Mouse (Mus musculus): ENCODE results near the gene Lce1d.
A peak's percentile ranks its signal among the peaks of the same experiment; 100 is the strongest.
"Not testable (repeated sequence)": the region's sequence is repeated elsewhere in the genome, so short reads cannot be mapped to it uniquely, and the experiment has no call there.

The Lce1d gene

GRCm38 (mm10) chr3:92687110-92687509 lies at the start of gene Lce1d:
Gene Lce1d (minus strand): TSS chr3:92687210.
- no peak for DNase-seq (ENCODE audit: low read depth, low spot score)

GRCm38 (mm10) chr3:92722631-92723030 lies 35.6 kb upstream of the Lce1d start:
- no peak for DNase-seq (ENCODE audit: low read depth, low spot score)

DNA sequence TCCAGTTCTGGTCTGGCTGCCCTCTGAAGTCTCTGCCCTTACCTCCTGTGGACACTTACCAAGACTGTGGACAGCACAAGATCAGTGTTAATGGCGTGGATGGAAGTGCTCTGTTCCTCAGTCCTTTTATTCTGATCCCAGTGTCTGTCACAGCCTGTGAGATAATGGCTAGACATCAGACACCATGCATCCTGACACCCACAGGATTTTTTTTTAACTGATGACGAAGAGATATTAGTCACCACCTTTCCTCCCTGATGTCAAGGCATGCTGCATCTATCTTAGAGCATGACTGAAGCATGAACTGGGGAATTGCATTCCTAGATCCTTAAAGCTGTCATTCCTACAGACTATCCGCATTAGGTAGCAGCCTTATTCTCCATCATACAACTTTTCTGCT lies 33.2 kb upstream of the Lce1d start, which contains the start of gene Lce1f:
Gene Lce1f (minus strand): TSS at position 101 of the 400 bp plus-strand sequence.
- no peak for DNase-seq (ENCODE audit: low read depth, low spot score)

DNA sequence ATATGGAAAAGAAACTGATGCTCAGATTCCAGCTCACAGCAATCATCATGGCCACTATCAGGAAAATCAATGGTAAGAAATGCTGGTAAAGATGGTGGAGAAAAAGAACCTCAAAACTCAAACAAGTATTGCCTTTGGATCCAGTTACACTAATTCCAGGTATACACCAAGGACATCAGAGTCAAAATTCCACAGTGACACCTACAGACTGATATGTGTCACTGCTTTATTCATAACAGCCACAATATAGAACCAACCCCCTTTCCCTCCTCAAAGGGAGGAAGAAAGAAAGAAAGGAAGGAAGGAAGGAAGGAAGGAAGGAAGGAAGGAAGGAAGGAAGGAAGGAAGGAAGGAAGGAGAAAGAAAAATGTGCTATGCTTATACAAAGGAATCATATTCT lies 28.1 kb upstream of the Lce1d start:
- DNase-seq (ENCODE audit: low read depth, low spot score): no peak

GRCm38 (mm10) chr3:92708974-92709373 lies 22.0 kb upstream of the Lce1d start, which contains the start of gene Lce1e:
Gene Lce1e (minus strand): TSS chr3:92709074.
- no peak for DNase-seq (ENCODE audit: low read depth, low spot score)

DNA sequence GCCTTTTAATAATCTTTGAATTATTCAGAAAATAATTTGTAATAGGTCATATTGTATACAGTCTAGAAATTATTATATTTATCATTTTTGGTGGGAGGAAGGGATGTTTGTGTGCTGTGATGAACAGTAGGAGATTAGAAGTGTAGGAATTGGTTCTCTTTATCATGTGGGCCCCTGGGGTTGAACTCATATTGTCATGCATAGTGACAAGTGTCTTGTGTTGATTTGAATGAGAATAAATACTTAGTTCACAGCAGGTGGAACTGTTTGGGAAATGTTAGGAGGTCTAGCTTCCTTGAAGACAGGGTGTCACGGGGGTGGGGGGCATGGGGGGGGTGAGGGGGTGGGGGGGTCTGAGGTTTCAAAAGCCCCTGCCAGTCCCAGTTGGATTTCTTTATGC lies 7.6 kb upstream of the Lce1d start:
- DNase-seq (ENCODE audit: low read depth, low spot score): no peak

DNA sequence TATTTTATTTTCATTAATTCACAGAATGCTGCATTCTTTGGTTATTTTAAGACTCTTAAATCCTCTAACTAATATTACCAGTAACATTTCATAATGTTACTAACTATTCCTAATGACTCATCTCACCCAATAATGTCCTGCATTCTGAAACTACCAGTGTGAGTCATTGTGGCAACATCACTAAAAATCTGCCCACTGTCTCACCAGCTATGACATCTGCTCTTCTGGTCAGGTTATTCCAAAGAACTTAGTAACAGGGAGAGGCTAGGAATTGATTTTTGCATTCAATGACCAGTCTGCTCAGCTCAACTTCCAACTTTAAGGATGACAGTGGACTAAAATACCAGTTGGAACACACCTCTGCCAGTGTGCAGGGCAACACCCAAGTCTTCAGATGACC lies 4.7 kb upstream of the Lce1d start:
- DNase-seq (ENCODE audit: low read depth, low spot score): no peak

DNA sequence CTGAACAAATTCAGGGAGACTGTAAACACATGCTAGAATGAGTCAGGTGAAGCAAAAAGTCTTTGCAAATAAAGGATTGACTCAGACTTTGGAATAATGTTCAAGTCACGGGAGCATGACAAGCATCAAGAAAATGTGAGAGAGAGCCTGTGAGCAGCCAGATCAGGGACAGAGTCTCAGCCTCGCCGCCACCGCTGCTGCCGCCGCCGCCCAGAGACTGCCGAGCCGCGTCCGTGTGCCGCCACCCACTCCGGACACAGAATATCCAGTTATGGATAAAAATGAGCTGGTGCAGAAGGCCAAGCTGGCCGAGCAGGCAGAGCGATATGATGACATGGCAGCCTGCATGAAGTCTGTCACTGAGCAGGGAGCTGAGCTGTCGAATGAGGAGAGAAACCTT lies 2.1 kb upstream of the Lce1d start:
- DNase-seq (ENCODE audit: low read depth, low spot score): not testable (repeated sequence)

GRCm38 (mm10) chr3:92678947-92679346 lies 8.1 kb downstream of the Lce1d start, which contains the start of gene Lce1c:
Gene Lce1c (plus strand): TSS chr3:92679247.
- DNase-seq (ENCODE audit: low read depth, low spot score): no peak

- no peak for DNase-seq (ENCODE audit: low read depth, low spot score)
Measured at GRCm38 (mm10) chr3:92670215-92670614, 16.8 kb downstream of the Lce1d start, which contains the start of gene Lce1a2. Gene Lce1a2 (minus strand): TSS chr3:92670315.

DNA sequence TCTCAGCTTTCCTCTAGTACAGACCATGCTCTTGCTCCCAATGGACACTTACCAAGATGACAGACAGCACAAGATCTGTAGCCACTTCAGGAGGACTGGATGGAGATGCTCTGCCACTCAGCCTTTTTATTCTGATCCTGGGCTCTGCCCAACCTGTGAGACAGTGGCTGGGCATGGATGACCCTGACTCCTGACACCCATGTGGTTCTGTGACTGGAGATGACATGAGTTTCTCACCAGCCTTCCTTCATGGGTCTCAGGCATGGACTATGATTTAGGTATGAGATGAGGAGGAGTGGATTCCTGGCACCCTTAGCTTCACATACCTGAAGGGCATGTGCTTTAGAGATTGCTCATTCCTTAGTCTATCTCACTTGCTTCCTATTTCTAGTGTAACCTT lies 30.2 kb downstream of the Lce1d start, which contains the start of gene Lce1b:
Gene Lce1b (minus strand): TSS at position 101 of the 400 bp plus-strand sequence.
- DNase-seq (ENCODE audit: low read depth, low spot score): no peak

DNA sequence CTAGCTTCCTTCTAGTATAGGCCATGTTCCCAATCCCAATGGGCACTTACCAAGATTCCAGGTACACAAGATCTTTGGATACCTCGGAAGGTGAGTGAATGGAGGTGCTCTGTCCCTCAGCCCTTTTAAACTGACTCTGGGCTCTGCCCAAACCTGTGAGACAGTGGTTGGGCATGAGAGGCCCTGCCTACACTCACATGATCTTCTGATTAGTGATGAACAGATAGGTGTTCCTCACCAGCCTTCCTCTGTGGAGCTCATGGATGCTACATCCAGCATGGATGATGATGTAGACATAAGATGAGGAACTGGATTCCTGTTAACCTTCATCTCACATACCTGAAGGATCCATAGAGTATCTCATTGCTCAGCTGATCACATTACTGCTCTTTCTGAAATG lies 38.8 kb downstream of the Lce1d start, which contains the start of gene Lce1a1:
Gene Lce1a1 (minus strand): TSS at position 101 of the 400 bp plus-strand sequence.
- no peak for DNase-seq (ENCODE audit: low read depth, low spot score)

GRCm38 (mm10) chr3:92639854-92640253 lies 47.2 kb downstream of the Lce1d start:
- no peak for DNase-seq (ENCODE audit: low read depth, low spot score)

DNA sequence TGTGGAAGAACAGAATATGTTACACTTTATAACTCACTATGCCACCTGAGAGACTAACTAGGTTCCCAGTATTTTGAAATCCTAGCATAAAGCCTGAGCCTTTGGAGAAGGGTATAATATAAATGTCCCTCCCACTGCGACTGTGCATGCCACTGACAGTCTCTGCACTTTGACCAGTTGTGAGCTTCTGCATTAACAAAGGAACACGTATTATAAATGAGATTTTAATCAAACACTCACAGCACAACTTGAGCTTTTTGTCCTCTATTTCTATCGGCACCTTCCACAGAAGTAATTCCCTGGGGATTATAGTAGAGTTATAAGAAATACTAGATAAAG lies 48.4 kb downstream of the Lce1d start:
- DNase-seq (ENCODE audit: low read depth, low spot score): no peak

DNA sequence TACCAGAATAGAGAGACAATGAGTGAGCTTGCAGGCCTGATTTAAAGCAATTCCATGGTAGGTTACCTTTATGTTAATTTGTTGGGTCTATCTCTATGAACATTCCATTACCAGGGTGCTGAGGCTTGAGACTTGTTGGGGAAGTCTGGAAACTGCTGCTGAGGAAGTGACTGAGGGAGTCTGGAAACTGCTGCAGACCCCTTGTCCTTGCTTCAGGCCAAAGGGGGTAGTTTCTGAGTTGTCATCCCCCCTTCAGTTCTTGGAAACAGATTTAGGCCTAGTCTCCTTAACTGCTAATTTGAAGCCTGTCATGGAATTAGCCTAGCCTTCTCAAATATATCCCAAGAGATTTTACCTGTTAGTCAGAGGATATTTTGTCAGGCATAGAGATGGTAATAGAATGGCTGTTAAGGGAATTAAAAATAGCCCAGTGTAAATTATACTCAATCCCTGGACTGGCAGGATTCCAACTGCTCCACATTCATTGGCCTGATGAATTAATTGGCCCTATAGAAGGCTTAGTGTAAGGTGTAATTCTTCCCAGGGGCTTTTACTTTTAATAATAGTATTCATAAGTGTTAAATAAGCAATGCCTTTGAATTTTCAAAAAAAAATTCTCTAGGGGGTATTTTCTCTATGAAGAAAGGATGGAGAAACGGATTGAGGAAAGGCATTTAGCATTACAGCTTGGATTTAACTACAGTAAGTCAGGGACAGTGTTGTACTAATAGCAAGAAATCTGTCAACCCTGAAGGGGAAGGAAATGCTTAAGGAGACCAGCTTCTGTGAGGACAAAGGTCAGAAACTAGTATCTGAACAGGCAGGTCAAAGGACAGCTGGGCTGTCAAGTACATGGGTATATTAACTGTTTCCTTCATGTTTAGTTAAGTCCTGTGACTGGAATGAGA lies 49.0 kb downstream of the Lce1d start:
- DNase-seq (ENCODE audit: low read depth, low spot score): peak; percentile 6
